Mouse (Mus musculus) liver, embryonic 15.5 days (tissue): Measurements from ENCODE around the gene Ttc39d. TPM values are rescaled to one million over a fixed set of nuclear protein-coding genes. Genes with fewer than 3 reads are reported as not detected.

Source experiments
- ATAC-seq: fragments of 200-750 bp; cut with Nextera tagmentation; 2 replicates; pipeline ENCODE4 v1.8.0; 2017; ENCODE audit warnings: moderate number of reproducible peaks, mild to moderate bottlenecking, moderate library complexity; ENCODE audit not compliant: insufficient read depth
- H3K27ac ChIP-seq: fragments of 300-500 bp; sonication (generic); replicated peaks from 2 replicates; pipeline ENCODE4 v1.5.1; 2015; ENCODE audit warnings: mild to moderate bottlenecking, inconsistent platforms
- H3K27me3 ChIP-seq: fragments of 300-500 bp; sonication (generic); 2 replicates; pipeline ENCODE4 v1.6.1; 2015; ENCODE audit warnings: mild to moderate bottlenecking, inconsistent platforms
- H3K36me3 ChIP-seq: fragments of 300-500 bp; sonication (generic); replicated peaks from 2 replicates; pipeline ENCODE4 v1.6.1; 2015; ENCODE audit warnings: moderate library complexity, mild to moderate bottlenecking, inconsistent platforms
- H3K4me1 ChIP-seq: fragments of 300-500 bp; sonication (generic); replicated peaks from 2 replicates; pipeline ENCODE4 v1.6.1; 2015; ENCODE audit warnings: inconsistent platforms
- H3K4me2 ChIP-seq: fragments of 300-500 bp; sonication (generic); 2 replicates; pipeline ENCODE4 v1.6.1; 2015; ENCODE audit warnings: moderate library complexity, mild to moderate bottlenecking, inconsistent platforms
- H3K4me3 ChIP-seq: fragments of 300-500 bp; sonication (generic); replicated peaks from 2 replicates; pipeline ENCODE4 v1.5.1; 2015; ENCODE audit warnings: mild to moderate bottlenecking, inconsistent platforms
- H3K9ac ChIP-seq: fragments of 300-500 bp; sonication (generic); 2 replicates; pipeline ENCODE4 v1.6.1; 2015; ENCODE audit warnings: moderate library complexity, mild to moderate bottlenecking, inconsistent platforms
- H3K9me3 ChIP-seq: fragments of 300-500 bp; sonication (generic); replicated peaks from 2 replicates; pipeline ENCODE4 v1.6.1; 2016; ENCODE audit warnings: inconsistent platforms
- WGBS: fragments of 180-500 bp; shearing (Covaris S2); methylation state at CpG from one replicate; pipeline ENCODE4 v1.1.7; 2015; ENCODE audit warnings: mixed read lengths; ENCODE audit not compliant: insufficient replicate concordance; 5-methylcytosine and 5-hydroxymethylcytosine counted together
- polyA plus RNA-seq: library from polyadenylated mRNA; unstranded; fragments of >200 nt; fragmentation: Nextera tagmentation; extraction: Ambion mirVana; gene quantifications from 2 replicates; pipeline ENCODE4 v1.2.1, GENCODE M21; 2015

Gene Ttc39d
- polyA plus RNA-seq = not detected in 2 replicates

GRCm38 (mm10) chr17:80206671-80207581 is at the start of gene Ttc39d, which contains the start of gene Srsf7:
Gene Ttc39d, plus strand, starts transcription at chr17:80207460.
Gene Srsf7, minus strand, starts transcription at chr17:80207307.
- Histone ChIP-seq H3K27me3 (no peaks in the 10 kb centered on the region), H3K9ac (peak within 1 kb of the TSS; percentile 93), H3K4me2 (peak within 1 kb of the TSS; percentile 82), H3K27ac (peak within 1 kb of the TSS; percentile 97), H3K9me3 (no peaks in the 10 kb centered on the region), H3K36me3 (peaks cover 33% of the 10 kb centered on the region), H3K4me1 (peaks cover 21% of the 10 kb centered on the region), H3K4me3 (peak within 1 kb of the TSS; percentile 97)
- peak; percentile 88 for ATAC-seq
- under 1% methylated on average over 90 of the region's 95 CpGs for WGBS

- ATAC-seq = no peak
- Histone ChIP-seq H3K27me3 (no peaks in the 10 kb centered on the region), H3K4me2 (no peak overlapping the region), H3K9me3 (no peaks in the 10 kb centered on the region), H3K9ac (no peak overlapping the region), H3K27ac (no peak overlapping the region), H3K36me3 (no peaks in the 10 kb centered on the region), H3K4me3 (no peak overlapping the region), H3K4me1 (peaks cover 11% of the 10 kb centered on the region; the same call in 1 of the 2 replicates)
- 57% methylated on average over 6 of the region's 6 CpGs for WGBS
These were observed 49.8 kb upstream of the Ttc39d start for GRCm38 (mm10) chr17:80157489-80157888.

GRCm38 (mm10) chr17:80160454-80160853 is 46.8 kb upstream of the Ttc39d start:
- Histone ChIP-seq H3K9me3 (no peaks in the 10 kb centered on the region), H3K4me1 (0 out of 2 replicates have a peak, but pooled peaks cover 7% of the 10 kb centered on the region), H3K4me2 (no peak overlapping the region), H3K27ac (no peak overlapping the region), H3K4me3 (no peak overlapping the region), H3K9ac (no peak overlapping the region), H3K27me3 (no peaks in the 10 kb centered on the region), H3K36me3 (no peaks in the 10 kb centered on the region)
- ATAC-seq = no peak
- WGBS = 58% methylated on average over 5 of the region's 5 CpGs

GRCm38 (mm10) chr17:80163991-80164390 is 43.3 kb upstream of the Ttc39d start:
- H3K9ac ChIP-seq = no peak overlapping the region
- WGBS = 62% methylated on average over 8 of the region's 8 CpGs
- peaks cover 5% of the 10 kb centered on the region; the same call in 1 of the 2 replicates for H3K27me3 ChIP-seq
- 0 out of 2 replicates have a peak, but pooled peaks cover 17% of the 10 kb centered on the region for H3K4me1 ChIP-seq
- no peak overlapping the region for H3K4me2 ChIP-seq
- no peaks in the 10 kb centered on the region for H3K36me3 ChIP-seq
- H3K9me3 ChIP-seq = no peaks in the 10 kb centered on the region
- H3K27ac ChIP-seq = no peak overlapping the region
- no peak for ATAC-seq
- no peak overlapping the region for H3K4me3 ChIP-seq

GRCm38 (mm10) chr17:80165741-80166140 is 41.5 kb upstream of the Ttc39d start:
- H3K27ac ChIP-seq = no peak overlapping the region
- 43% methylated on average over 6 of the region's 6 CpGs for WGBS
- H3K9ac ChIP-seq = no peak overlapping the region
- peaks cover 5% of the 10 kb centered on the region; the same call in 1 of the 2 replicates for H3K27me3 ChIP-seq
- no peak overlapping the region for H3K4me2 ChIP-seq
- no peak for ATAC-seq
- no peak overlapping the region for H3K4me3 ChIP-seq
- H3K4me1 ChIP-seq = 0 out of 2 replicates have a peak, but pooled peaks cover 13% of the 10 kb centered on the region
- no peaks in the 10 kb centered on the region for H3K9me3 ChIP-seq
- H3K36me3 ChIP-seq = no peaks in the 10 kb centered on the region

- H3K4me1 ChIP-seq = 0 out of 2 replicates have a peak, but pooled peaks cover 13% of the 10 kb centered on the region
- no peaks in the 10 kb centered on the region for H3K36me3 ChIP-seq
- no peak overlapping the region for H3K9ac ChIP-seq
- H3K27ac ChIP-seq = no peak overlapping the region
- ATAC-seq = no peak
- WGBS = 64% methylated on average over 6 of the region's 6 CpGs
- H3K4me3 ChIP-seq = no peak overlapping the region
- H3K4me2 ChIP-seq = no peak overlapping the region
- H3K9me3 ChIP-seq = no peaks in the 10 kb centered on the region
- peaks cover 5% of the 10 kb centered on the region; the same call in 1 of the 2 replicates for H3K27me3 ChIP-seq
These were observed 40.9 kb upstream of the Ttc39d start for GRCm38 (mm10) chr17:80166346-80166745.

GRCm38 (mm10) chr17:80167436-80167835 is 39.8 kb upstream of the Ttc39d start:
- Histone ChIP-seq H3K27ac (no peak overlapping the region), H3K4me1 (peaks cover 13% of the 10 kb centered on the region; the same call in 1 of the 2 replicates), H3K9me3 (no peaks in the 10 kb centered on the region), H3K36me3 (no peaks in the 10 kb centered on the region), H3K4me2 (no peak overlapping the region), H3K4me3 (no peak overlapping the region), H3K27me3 (peaks cover 5% of the 10 kb centered on the region; the same call in 1 of the 2 replicates), H3K9ac (no peak overlapping the region)
- WGBS = 59% methylated on average over 4 of the region's 4 CpGs
- no peak for ATAC-seq

GRCm38 (mm10) chr17:80167851-80168251 is 39.4 kb upstream of the Ttc39d start:
- peaks cover 5% of the 10 kb centered on the region; the same call in 1 of the 2 replicates for H3K27me3 ChIP-seq
- no peak overlapping the region for H3K9ac ChIP-seq
- no peaks in the 10 kb centered on the region for H3K9me3 ChIP-seq
- H3K36me3 ChIP-seq = no peaks in the 10 kb centered on the region
- ATAC-seq = no peak
- no peak overlapping the region for H3K27ac ChIP-seq
- peaks cover 13% of the 10 kb centered on the region; the same call in 1 of the 2 replicates for H3K4me1 ChIP-seq
- no peak overlapping the region for H3K4me3 ChIP-seq
- no peak overlapping the region for H3K4me2 ChIP-seq
- WGBS = 28% methylated on average over 7 of the region's 7 CpGs

- Histone ChIP-seq H3K4me3 (no peak overlapping the region), H3K4me1 (peaks cover 13% of the 10 kb centered on the region; the same call in 1 of the 2 replicates), H3K9me3 (no peaks in the 10 kb centered on the region), H3K27ac (no peak overlapping the region), H3K36me3 (no peaks in the 10 kb centered on the region), H3K9ac (no peak overlapping the region), H3K4me2 (no peak overlapping the region), H3K27me3 (peaks cover 5% of the 10 kb centered on the region; the same call in 1 of the 2 replicates)
- 36% methylated on average over 16 of the region's 16 CpGs for WGBS
- no peak for ATAC-seq
These were observed 38.7 kb upstream of the Ttc39d start for GRCm38 (mm10) chr17:80168425-80169182.

- no peaks in the 10 kb centered on the region for H3K9me3 ChIP-seq
- WGBS = 67% methylated on average over 6 of the region's 6 CpGs
- no peak overlapping the region for H3K27ac ChIP-seq
- H3K9ac ChIP-seq = no peak overlapping the region
- peaks cover 5% of the 10 kb centered on the region; the same call in 1 of the 2 replicates for H3K27me3 ChIP-seq
- ATAC-seq = no peak
- H3K4me3 ChIP-seq = no peak overlapping the region
- no peak overlapping the region for H3K4me2 ChIP-seq
- H3K36me3 ChIP-seq = no peaks in the 10 kb centered on the region
- peaks cover 12% of the 10 kb centered on the region; the same call in 1 of the 2 replicates for H3K4me1 ChIP-seq
These were observed 37.5 kb upstream of the Ttc39d start for GRCm38 (mm10) chr17:80169792-80170191.
